33 mouse cellular contexts compared by ENCODE assay signal in the genomic region with DNA sequence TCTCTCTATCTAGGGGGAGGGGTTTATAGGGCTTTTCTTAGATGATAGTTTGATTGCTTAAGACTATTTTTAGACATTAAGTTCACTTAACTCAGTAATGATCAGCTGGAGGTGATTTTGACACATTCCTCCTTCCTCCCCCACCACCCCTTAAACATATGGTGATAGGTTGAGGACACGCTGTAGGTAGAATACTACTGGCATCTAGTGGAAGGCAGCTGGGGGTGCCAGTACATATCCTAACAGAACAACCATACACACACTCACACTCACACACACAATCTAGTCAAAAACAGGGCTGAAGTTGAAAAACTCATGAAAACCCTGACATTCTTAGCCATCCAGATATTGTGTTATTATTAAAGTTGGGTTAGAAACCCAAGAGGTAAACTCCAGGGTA. TPM values are rescaled to one million over a fixed set of nuclear protein-coding genes. Genes with fewer than 3 reads are reported as not detected.
DNase-seq lines count a peak whose midpoint lies in the region; ATAC-seq and TF ChIP-seq lines count a peak whose summit lies in the region.
"Had no signal": no experiment of that assay in that cellular context is flagged by ENCODE, and none has a peak within 500 bp of the region (broad histone marks: within the 10 kb centered on the region; RNA-seq: fewer than 3 reads in every experiment).

No protein-coding gene starts in this region.

- H3K36me3 ChIP-seq in kidney, adult 2 months (ENCODE audit: control insufficient read depth, insufficient read depth, low read length): no peaks in the 10 kb centered on the region
- no peaks in the 10 kb centered on the region for H3K36me3 ChIP-seq in CH12.LX (replicated peaks in 1 of 2; ENCODE audit: control insufficient read depth in 1 of 2, insufficient read depth in 1 of 2, low read length in 1 of 2)
- no peaks in the 10 kb centered on the region for H3K36me3 ChIP-seq in intestine, embryonic 16.5 days (ENCODE audit: control insufficient read depth, insufficient read depth, low read length)
- H3K36me3 ChIP-seq: heart, embryonic 10.5 days; heart, embryonic 15.5 days; hindbrain, embryonic 13.5 days; limb, embryonic 10.5 days; limb, embryonic 15.5 days; liver, embryonic 13.5 days; midbrain, embryonic 10.5 days; neural tube, embryonic 12.5 days had no signal

- no peak for TF ChIP-seq EP300 in CH12.LX (IDR thresholded peaks at IDR 0.05; ENCODE audit: low read length)

- 0 out of 2 replicates have a peak, but pooled peaks have one; percentile 9 for TF ChIP-seq CTCF in kidney, adult 2 months (conservative IDR thresholded peaks at IDR 0.05; ENCODE audit: insufficient read depth, insufficient read length, low read depth, low read length)
- peak; percentile 6 to 66; a peak in 2 of 4 replicates for TF ChIP-seq CTCF in CH12.LX (conservative IDR thresholded peaks at IDR 0.05 in 1 of 2, IDR thresholded peaks at IDR 0.05 in 1 of 2; ENCODE audit: low read depth in 2 of 2, low read length in 2 of 2)

- in situ Hi-C loops in CH12.LX (cut with MboI; ENCODE audit: low pct_ligation_motif_present, low pct_unique_long_range_greater_than_20kb, low sequenced_read_pairs): no loop called here

- H3K27ac ChIP-seq in kidney, adult 2 months (ENCODE audit: insufficient read depth, low read depth, low read length): no peak overlapping the region
- H3K27ac ChIP-seq in CH12.LX (ENCODE audit: insufficient read depth, low read depth): no peak overlapping the region
- H3K27ac ChIP-seq in intestine, embryonic 16.5 days (ENCODE audit: low read length): no peak overlapping the region
- H3K27ac ChIP-seq: heart, embryonic 10.5 days; heart, embryonic 15.5 days; hindbrain, embryonic 13.5 days; limb, embryonic 10.5 days; limb, embryonic 15.5 days; liver, embryonic 13.5 days; midbrain, embryonic 10.5 days; neural tube, embryonic 12.5 days had no signal

- H3K4me2 ChIP-seq in CH12.LX (ENCODE audit: insufficient read depth, low read depth, poor library complexity, severe bottlenecking): no peak overlapping the region
- H3K4me2 ChIP-seq in intestine, embryonic 16.5 days (ENCODE audit: low read depth, low read length): no peak overlapping the region
- H3K4me2 ChIP-seq: heart, embryonic 15.5 days; hindbrain, embryonic 13.5 days; limb, embryonic 15.5 days; liver, embryonic 13.5 days; neural tube, embryonic 12.5 days had no signal

- no peak overlapping the region for H3K9ac ChIP-seq in CH12.LX (ENCODE audit: insufficient read depth, low read depth)
- H3K9ac ChIP-seq in intestine, embryonic 16.5 days (ENCODE audit: low read depth, low read length): no peak overlapping the region
- H3K9ac ChIP-seq: heart, embryonic 15.5 days; hindbrain, embryonic 13.5 days; limb, embryonic 15.5 days; liver, embryonic 13.5 days; neural tube, embryonic 12.5 days had no signal

- TF ChIP-seq RAD21 in CH12.LX (IDR thresholded peaks at IDR 0.05; ENCODE audit: low read depth, low read length): peak; percentile 72

- H3K9me3 ChIP-seq in CH12.LX (replicated peaks; ENCODE audit: low read length): no peaks in the 10 kb centered on the region
- no peaks in the 10 kb centered on the region for H3K9me3 ChIP-seq in intestine, embryonic 16.5 days (ENCODE audit: control insufficient read depth, low read length)
- H3K9me3 ChIP-seq: heart, embryonic 10.5 days; heart, embryonic 15.5 days; hindbrain, embryonic 13.5 days; limb, embryonic 10.5 days; limb, embryonic 15.5 days; liver, embryonic 13.5 days; midbrain, embryonic 10.5 days; neural tube, embryonic 12.5 days had no signal

- no peaks in the 10 kb centered on the region for H3K79me2 ChIP-seq in CH12.LX (replicated peaks; ENCODE audit: control insufficient read depth, extremely low read depth, insufficient read depth, poor library complexity, severe bottlenecking)

- DNase-seq in cerebellum, adult 9-10 months: peak; percentile 16
- no peak for DNase-seq in cerebellum, adult 9-11 months
- no peak for DNase-seq in kidney, adult 2 months
- DNase-seq in kidney, postnatal 25 days: no peak
- no peak for DNase-seq in CH12.LX (ENCODE audit: extremely low read depth)
- no peak for DNase-seq in lung, postnatal 14 days
- DNase-seq: adrenal gland, postnatal 10 days; cerebellum, adult 11-12 months; gastrocnemius, postnatal 25 days; heart, adult 11 months; kidney, adult 9 months; kidney, postnatal 10 days; liver, embryonic 13.5 days; lung, adult 18-20 months; thymus, postnatal 14 days had no signal

- 86% methylated on average over 1 of the region's 1 CpGs for WGBS in kidney, adult 2 months
- 96% methylated on average over 1 of the region's 1 CpGs for WGBS in intestine, embryonic 16.5 days

- dilution Hi-C loops in CH12.LX (cut with MboI; ENCODE audit: extremely low pct_ligation_motif_present, extremely low pct_unique_long_range_greater_than_20kb, low sequenced_read_pairs): no loop called here

- no peaks in the 10 kb centered on the region for H3K4me1 ChIP-seq in kidney, adult 2 months (ENCODE audit: control insufficient read depth, insufficient read depth, low read length)
- peaks cover 0 to 4% of the 10 kb centered on the region in 2 experiments; a peak in 2 of 4 replicates for H3K4me1 ChIP-seq in CH12.LX (ENCODE audit: control insufficient read depth in 1 of 2, insufficient read depth in 2 of 2)
- H3K4me1 ChIP-seq in intestine, embryonic 16.5 days (ENCODE audit: control insufficient read depth, insufficient read depth, low read length): no peaks in the 10 kb centered on the region
- H3K4me1 ChIP-seq: heart, embryonic 10.5 days; heart, embryonic 15.5 days; hindbrain, embryonic 13.5 days; limb, embryonic 15.5 days; liver, embryonic 13.5 days; midbrain, embryonic 10.5 days; neural tube, embryonic 12.5 days had no signal

- peak; percentile 45 for ATAC-seq in intestine, embryonic 16.5 days
- no peak for ATAC-seq in inflammation-experienced regulatory T-cells, adult 6 months
- ATAC-seq: lung, postnatal 0 days; midbrain, embryonic 16.5 days; Patski had no signal

- no peaks in the 10 kb centered on the region for H3K27me3 ChIP-seq in kidney, adult 2 months (replicated peaks; ENCODE audit: control insufficient read depth, insufficient read depth, low read length)
- H3K27me3 ChIP-seq in CH12.LX (replicated peaks): no peaks in the 10 kb centered on the region
- H3K27me3 ChIP-seq in intestine, embryonic 16.5 days (replicated peaks; ENCODE audit: control insufficient read depth, insufficient read depth, low read length): no peaks in the 10 kb centered on the region
- H3K27me3 ChIP-seq: heart, embryonic 15.5 days; hindbrain, embryonic 13.5 days; limb, embryonic 15.5 days; liver, embryonic 13.5 days; neural tube, embryonic 12.5 days had no signal

- no peak overlapping the region for H3K4me3 ChIP-seq in kidney, adult 2 months (ENCODE audit: insufficient read depth, low read depth, low read length)
- H3K4me3 ChIP-seq in CH12.LX (replicated peaks in 1 of 3; ENCODE audit: low read depth in 2 of 3, low read length in 2 of 3, poor library complexity in 1 of 3): no peak overlapping the region
- no peak overlapping the region for H3K4me3 ChIP-seq in intestine, embryonic 16.5 days (ENCODE audit: low read length)
- H3K4me3 ChIP-seq: erythroblast, embryonic 14.5 days; heart, embryonic 10.5 days; heart, embryonic 15.5 days; hindbrain, embryonic 13.5 days; limb, embryonic 10.5 days; limb, embryonic 15.5 days; liver, embryonic 13.5 days; midbrain, embryonic 10.5 days; myocyte; neural tube, embryonic 12.5 days had no signal

- TF ChIP-seq POLR2A in kidney, adult 2 months (IDR thresholded peaks at IDR 0.05; ENCODE audit: low read depth, low read length): no peak
- no peak for TF ChIP-seq POLR2A in CH12.LX (IDR thresholded peaks at IDR 0.05; ENCODE audit: low read depth, low read length)

TF ChIP-seq in CH12.LX, 34 proteins besides CTCF, POLR2A, EP300 and RAD21:
- TF ChIP-seq RCOR1 (conservative IDR thresholded peaks at IDR 0.05; ENCODE audit: low read depth, low read length): no peak
- peak; percentile 77 for TF ChIP-seq SMC3 (IDR thresholded peaks at IDR 0.05; ENCODE audit: low read depth, low read length)
- TF ChIP-seq JUND (conservative IDR thresholded peaks at IDR 0.05; ENCODE audit: low read depth, low read length): no peak

RNA-seq across cellular contexts. Expression of a gene that starts 5.3 kb away (rescaled TPM):
- polyA plus RNA-seq in kidney, adult 2 months (2012; rRNA removed): 1.5 and 2.2 TPM in 2 replicates
- total RNA-seq in CH12.LX (2012; rRNA removed) (not detected in 2 replicates), CH12.LX (2014; rRNA removed) (not detected in 2 replicates)
- 0.04 TPM in 1 of 2 replicates, not detected in the other for polyA plus RNA-seq in CH12.LX (2012; ENCODE audit: insufficient read length, low read depth)
- polyA plus RNA-seq in intestine, embryonic 16.5 days (2015; fragmentation: Nextera tagmentation; extraction: Ambion mirVana): 2.5 and 2.7 TPM in 2 replicates
- polyA plus RNA-seq in inflammation-experienced regulatory T-cells, adult 6 months (2017; shearing (Covaris generic)): under 1 TPM; 0.13 to 0.16 (median 0.13) TPM
- total RNA-seq: common myeloid progenitor, adult 5-6 weeks; gastrocnemius, adult 18-20 months; gastrocnemius, postnatal 25 days; heart, postnatal 25 days; MEL had no signal
- polyA plus RNA-seq: heart, embryonic 15.5 days; liver, embryonic 13.5 days; Patski had no signal
